Mouse (Mus musculus): ENCODE data around the gene Chmp6.

GRCm38 (mm10) chr11:119948305-119948704 is 35.1 kb downstream of the Chmp6 start:
- TF ChIP-seq POLR2A (IDR thresholded peaks at IDR 0.05; ENCODE audit: insufficient read length, low read depth): no peak
- no peak for TF ChIP-seq TCF12 (IDR thresholded peaks at IDR 0.05; ENCODE audit: insufficient read depth, poor library complexity, severe bottlenecking)
- no peak for TF ChIP-seq USF1 (IDR thresholded peaks at IDR 0.05; ENCODE audit: low read depth)
- no peak for TF ChIP-seq POLR2AphosphoS2 (IDR thresholded peaks at IDR 0.05; ENCODE audit: insufficient read length, low read depth)
- TF ChIP-seq E2F4 (IDR thresholded peaks at IDR 0.05; ENCODE audit: insufficient read depth): no peak
- peak in 1 of 3 experiments; percentile 75 for TF ChIP-seq MYOD1 (IDR thresholded peaks at IDR 0.05; ENCODE audit: control insufficient read depth in 1 of 3, insufficient read length in 2 of 3, low read depth in 2 of 3)
